Mouse (Mus musculus): ENCODE data around the gene Xbp1.
A peak's percentile ranks its signal among the peaks of the same experiment; 100 is the strongest.
"Not testable (repeated sequence)": the region's sequence is repeated elsewhere in the genome, so short reads cannot be mapped to it uniquely, and the experiment has no call there.

Xbp1 gene

DNA sequence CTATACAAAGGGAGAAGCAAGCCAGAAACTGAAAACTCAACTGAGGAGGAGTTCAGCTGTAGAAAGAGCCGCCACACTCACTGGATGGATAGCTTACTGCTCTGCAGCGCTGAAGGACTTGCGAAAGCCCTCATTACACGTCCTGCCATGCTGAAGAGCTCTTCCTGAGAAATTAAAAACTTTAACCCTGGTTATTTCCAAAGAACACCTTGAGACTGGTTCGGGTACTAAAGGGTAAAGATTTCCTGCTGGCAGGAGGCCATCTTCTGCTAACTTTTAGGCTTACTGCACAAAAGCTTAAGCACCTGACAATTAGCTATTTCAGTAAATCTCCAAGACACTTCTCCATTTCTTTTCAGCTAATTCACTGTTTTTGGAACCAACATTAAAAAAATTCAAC is 9.7 kb downstream of the Xbp1 start:
- DNase-seq = no peak

DNA sequence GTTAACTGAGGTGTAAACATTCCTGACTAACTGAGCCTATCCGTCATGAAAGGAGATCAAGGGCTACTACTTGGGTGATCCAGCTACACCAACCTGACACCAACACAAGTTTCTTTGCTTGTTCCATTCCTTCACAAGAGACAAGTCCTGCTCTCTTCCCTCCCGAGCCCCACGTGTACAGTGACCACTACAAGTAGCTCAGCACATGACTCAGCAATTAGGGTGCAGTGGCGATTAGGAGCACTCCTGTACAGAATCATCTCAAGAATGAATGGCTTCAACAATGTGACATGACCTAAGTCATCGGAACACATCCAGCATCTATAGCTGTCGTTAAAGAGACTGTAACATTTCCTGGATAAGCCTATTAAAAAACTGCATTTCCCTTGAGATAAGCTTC is 10.3 kb downstream of the Xbp1 start:
- DNase-seq = no peak

DNA sequence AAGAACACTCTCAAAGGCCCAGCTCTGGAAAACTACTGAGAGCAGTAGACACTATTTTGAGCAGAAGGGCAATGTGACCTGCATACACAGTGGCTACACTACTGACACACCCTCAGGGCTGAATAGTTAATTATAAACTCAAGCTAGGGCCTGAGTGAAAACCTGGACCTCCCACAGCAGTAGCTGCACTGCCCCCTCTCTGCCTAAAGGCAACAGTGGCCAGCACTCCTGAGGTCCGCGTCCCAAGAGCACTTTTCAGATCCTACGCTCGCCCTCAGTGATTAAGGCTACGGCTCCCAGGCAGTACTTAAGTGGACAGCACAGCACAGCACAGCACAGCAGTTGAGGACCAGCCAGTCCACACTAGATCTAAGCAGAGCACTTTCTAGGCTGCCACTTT is 12.6 kb downstream of the Xbp1 start:
- DNase-seq = no peak

DNA sequence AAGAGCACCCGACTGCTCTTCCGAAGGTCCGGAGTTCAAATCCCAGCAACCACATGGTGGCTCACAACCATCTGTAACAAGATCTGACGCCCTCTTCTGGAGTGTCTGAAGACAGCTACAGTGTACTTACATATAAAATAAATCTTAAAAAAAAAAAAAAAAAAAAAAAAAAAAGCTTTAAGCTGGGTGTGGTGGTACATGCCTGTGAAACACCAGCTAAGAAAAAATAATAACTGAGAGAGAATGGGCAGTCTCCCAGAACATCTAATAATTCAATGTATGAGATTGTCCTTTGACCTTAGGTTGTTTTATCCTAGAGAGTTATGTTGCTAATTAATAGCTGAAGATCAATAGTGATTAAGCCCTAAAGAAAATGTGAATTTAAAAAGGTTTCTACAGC is 17.0 kb downstream of the Xbp1 start:
- DNase-seq = not testable (repeated sequence)

DNA sequence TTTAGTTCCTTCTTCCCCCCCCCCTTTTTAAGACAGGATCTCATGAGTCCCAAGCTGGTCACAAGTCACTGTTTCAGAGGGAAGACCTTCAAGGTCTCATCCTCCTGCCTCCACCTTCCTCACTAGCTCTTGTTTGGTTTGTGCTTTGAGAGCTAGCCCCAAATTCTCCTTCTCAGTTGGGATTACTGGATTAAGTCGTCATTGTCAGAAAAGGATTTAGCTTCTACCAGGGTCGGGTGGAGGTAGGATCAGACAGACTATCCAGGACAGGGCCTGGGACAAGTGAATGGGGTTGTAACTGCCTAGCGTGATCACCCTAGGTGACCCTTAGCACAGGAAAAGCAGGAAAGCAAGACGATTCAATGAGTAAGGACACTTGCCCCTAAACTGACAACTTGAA is 19.9 kb downstream of the Xbp1 start:
- no peak for DNase-seq

DNA sequence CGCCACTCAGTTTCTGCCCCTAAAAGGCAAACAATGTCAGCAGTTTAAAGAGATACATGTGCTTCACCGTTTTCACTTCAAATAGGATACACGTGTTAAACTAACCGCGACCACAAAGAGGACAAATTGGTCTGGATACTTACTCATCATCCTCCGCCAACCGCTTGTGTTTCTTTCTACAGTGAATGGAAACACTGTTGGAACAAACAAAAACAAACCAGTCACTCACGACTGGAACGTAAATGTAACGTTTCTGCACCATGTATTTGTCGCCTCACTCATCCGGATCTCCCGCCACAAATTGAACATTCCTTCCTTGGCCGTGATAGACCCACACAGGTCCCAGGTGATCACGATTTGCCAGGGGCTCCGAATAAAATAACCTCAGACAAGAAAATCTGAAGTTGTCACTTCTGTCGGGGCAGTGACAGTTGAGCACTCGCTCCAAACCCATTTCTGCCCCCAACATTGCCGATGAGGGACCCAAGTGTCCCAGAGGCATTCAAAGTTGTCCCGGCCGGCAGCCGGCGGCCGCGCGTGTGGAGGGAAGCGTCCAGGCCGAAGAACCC is 20.9 kb downstream of the Xbp1 start:
- no peak for DNase-seq

DNA sequence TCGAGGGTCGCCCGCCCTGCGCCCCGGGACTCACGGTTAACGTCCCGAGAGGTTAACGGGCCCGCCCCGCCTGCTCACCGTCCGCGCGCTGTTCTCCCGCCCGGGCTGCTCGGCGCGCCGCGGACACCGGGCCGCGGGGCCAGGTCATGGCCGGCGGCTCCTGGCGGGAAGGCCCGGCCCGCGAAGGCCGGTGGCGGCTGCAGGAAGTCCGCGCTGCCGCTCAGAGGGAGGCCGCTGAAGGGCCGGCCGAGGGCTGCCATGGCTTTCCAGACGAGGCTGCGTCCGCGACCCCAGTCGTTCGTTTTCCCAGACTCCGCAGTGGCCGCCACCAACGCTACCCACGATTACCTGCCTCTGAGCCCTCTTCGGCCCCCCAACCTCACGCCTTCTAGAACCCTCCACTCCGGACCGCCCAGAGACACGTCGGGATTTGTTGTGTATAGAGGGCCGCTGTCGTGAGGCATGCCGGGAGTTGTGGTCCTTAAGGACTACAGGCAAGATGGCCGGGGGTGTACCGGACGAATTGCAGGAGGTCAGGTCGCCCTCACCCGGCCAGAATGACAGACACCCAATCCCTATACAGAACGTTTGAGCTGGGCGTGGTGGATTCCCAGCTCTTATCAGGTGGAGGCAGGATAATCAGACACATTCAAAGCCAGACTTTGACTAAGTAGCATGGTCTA is 21.5 kb downstream of the Xbp1 start, which contains the start of gene Ccdc117:
Ccdc117 (minus strand) TSS at position 389 of the 683 bp plus-strand sequence.
- peak; percentile 93 for DNase-seq

DNA sequence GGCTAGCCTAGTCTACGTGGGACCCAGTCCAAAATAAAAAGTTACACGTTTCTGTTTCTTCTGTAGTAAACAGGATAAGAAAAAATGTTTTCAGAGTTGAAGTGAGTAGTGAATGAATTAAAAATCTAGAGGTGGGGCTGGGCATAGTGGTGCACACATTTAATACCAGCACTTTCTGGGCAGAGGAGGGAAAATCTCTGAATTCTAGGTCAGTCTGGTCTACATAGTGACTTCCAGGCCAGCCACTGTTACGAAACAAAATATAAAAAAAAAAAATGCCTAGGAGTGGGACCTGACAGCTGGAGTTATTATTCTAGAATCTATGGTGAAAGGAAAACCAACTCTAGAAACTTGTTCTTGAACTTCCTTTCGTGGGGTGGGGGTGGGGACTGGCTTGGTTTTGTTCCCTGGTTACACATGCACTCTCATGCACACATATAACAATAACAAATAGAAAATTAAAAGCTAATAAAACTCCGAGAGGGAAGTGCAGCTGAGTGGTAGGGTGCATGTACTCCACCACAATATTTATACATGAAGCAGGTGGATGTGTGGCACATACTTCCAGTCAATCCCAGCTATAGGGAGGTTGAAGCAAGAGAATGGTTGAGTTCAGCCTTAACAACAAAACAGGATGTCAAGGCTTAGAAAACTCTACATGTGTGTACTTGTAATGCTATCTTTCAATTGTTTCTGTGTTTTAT is 22.2 kb downstream of the Xbp1 start:
- no peak for DNase-seq

DNA sequence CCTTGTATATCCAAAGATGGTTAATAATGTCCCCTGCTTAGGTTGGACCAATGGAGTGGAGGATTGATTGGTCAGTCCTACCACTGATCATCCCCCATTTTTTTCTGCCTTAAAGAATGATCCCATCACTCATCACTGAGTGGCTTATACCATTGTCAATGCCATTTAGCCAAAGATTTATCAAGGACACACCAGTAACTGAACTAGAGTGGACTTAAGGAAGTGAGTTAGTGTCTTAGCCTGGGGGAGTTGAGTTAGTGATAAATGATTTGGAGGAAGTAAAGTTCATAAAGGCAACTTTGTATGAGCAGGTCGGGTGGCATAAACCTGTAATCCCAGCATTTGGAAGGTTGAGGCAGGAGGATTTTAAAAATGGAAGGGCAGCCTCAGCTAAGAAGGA is 22.8 kb downstream of the Xbp1 start:
- no peak for DNase-seq

DNA sequence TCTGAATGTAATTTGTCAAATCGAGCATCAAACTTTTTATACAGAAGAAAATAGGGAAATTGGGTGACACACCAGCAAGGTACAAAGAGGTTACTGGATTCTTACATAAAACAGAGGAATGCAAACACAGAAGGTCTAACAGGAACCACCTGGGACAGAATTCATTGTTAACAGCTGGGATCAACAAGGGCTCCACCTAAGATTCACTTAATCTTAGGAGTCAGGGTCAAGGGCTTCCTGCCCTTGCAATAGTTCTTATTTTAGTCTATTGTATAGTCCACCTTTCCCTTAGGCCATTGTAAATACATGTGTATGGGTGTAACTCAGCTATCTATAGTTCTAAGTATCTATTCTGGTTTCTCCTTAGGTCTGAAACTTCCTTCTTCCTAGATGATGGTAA is 24.2 kb downstream of the Xbp1 start:
- DNase-seq = not testable (repeated sequence)

DNA sequence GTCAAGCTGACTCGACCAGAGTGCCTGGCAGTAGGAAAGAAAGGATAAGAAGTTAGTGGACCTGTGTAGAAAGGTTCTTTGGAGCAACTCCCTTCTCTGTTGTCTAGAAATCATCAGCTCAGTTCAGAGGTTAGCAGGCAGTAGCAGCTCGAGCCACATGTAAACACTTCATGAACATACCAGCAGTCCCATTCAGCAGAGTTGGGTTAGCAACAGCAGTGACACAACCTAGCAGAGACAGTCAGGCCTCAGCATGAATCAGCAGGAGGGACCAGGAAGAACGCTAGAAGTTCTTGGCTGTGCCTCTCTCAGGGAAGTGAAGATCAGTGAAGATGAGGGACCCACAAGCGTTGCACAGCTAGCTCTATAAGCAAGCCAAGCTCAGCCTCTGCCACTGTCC is 25.0 kb downstream of the Xbp1 start:
- DNase-seq = no peak

DNA sequence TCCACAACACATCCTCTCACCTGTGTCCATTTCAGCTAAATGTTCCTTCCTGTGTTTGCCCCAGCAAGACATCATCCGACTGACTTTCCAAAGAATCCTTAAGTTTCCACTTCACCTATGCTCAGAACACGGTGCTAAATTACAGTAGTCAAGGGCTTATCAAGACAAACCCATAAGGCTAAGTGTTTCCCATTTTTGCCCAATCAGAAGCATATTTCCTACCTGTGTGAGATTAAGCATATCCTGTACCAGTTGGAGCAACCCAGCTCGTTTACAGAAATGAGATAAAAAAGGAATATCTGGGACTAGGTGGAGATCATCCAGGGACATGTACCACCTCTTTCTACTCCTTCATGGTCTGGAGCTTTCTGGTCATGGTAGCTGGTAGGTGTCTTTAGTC is 26.2 kb downstream of the Xbp1 start:
- no peak for DNase-seq

DNA sequence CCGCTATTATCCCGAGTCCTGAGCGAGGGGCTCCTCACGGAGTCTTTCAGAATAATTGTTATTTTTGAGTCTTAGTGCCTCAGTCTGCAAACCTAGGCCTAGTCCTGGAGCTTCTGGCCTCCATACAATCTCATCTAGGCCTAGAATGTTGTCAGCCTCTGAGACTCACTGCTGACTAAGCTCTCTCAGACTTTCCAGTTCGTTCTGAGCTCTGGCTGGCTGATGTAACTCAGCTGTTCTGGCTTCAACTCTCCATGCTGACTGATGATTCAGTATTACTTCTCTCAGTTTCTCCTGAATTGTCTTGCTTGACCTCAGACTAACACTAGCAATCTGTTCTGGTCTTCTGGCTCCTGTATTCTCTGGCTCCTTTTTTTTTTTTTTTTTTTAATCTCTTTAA is 31.0 kb downstream of the Xbp1 start:
- no peak for DNase-seq

DNA sequence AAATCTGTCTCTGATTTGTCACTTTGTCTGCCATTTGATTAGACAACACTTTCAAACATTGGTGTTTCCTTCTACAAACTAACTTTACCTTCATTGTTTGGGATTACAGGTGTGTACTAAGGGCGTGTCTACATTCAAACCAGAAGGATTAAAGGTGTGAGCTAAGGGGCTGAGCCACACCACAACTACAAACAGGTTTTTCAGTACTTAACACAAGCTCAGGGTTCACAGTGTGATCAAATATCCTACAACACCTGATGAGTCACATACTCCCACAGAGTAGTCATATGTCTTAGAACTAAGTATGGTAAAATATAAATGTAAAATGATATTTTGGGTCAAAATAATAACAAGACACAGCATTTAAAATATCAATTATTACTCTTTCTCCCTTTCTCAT is 31.5 kb downstream of the Xbp1 start:
- DNase-seq = no peak

DNA sequence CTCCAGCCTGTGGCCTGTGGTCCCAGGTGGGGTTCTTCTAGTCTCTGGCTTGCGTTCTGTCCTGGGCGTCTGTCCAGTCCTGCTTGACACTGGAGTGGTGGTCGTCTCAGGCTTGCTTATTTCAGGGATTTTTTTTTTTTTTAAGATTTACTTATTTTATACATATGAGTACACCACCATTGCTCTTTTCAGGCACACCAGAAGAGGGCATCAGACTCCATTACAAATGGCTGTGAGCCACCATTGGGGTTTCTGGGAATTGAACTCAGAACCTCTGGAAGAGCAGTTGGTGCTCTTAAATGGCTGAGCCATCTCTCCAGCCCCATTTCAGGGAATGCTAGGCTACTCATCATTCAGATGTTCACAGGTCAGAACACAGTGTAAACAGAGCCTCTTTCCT is 39.8 kb downstream of the Xbp1 start:
- no peak for DNase-seq

DNA sequence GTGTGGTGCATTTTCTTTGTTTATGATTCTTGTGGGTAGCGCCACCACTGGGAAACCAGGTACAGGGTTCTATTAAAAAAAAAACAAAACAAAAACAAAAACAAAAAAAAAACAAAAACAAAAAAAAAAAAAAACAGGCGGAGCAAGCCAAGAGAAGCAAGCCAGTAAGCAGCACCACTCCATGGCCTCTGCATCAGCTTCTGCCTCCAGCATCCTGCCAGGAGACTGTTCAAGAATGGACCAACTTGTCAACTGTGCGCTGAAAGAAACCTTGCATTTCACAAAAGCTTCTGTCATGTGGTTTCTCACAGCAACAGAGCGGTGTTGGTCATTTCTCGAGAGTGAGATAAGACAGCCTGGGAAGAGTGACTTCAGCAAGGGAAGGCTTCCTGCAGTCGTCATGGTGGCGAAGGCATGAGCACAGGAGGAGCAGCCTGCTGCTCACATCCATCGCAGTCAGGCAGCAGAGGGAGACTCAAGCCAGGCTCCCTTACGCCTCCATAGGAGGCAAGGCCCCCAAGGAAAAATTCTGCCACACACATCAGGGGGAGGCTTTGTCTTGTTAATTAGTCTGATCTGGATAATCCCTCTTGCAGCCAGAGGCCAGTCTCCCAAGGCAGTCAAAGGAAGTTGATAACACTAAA is 42.3 kb downstream of the Xbp1 start:
- DNase-seq = no peak

DNA sequence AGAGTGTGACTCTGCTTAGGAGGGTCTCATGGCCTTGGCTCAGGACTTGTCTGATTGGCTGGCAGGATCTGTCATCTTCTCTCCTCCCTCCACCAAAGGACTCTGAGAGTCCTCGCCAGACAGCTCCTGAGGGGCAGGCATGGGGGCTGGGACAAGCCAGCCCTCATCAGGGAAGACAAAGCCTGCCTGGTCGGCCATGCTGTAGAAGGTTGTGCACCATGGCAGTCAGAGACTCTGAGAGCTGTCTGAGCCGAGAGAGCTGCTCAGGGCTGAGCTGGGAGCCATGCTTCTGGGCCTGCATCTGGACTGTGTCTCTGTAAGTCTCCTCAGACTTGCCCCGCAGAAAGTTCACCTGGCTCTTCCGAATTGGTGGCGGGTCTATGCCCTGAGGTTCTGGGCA is 43.4 kb downstream of the Xbp1 start:
- DNase-seq = no peak

DNA sequence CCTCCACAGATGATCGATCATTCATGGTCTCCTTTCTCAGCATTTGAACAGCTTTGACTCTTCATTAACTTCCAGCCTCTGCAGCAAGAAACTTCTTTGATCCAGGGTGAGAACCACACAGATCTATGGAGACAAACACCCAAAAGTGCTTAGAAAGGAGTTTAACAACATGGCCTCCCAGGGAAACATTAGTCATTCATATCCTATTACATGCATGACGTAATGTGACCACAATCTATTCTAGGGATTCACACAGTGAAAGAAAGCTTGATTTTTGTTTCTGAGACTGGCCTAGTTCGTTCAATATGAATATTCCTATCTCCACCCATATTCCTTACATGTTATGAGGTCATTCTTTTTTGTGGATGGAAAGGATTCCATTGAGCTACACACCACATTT is 45.1 kb downstream of the Xbp1 start:
- no peak for DNase-seq

DNA sequence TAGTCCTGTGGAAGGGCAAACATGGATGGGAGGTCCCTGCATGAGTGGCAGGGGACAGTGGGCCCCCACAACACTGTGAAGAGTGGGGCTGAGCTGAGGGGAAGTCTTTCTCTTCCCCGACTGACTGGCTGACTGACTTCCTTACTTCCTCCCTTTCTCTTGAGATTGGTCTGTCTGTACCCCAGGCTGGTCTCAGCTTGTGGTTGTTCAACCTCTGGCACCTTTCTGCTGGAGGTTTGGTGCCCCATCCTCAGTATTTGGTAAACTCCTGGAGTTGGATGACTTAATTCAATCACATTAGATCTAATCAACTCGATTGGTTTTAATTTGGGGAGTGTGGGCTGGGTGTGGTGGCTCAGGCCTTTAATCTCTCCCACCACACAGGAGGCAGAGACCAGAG is 46.0 kb downstream of the Xbp1 start:
- no peak for DNase-seq

DNA sequence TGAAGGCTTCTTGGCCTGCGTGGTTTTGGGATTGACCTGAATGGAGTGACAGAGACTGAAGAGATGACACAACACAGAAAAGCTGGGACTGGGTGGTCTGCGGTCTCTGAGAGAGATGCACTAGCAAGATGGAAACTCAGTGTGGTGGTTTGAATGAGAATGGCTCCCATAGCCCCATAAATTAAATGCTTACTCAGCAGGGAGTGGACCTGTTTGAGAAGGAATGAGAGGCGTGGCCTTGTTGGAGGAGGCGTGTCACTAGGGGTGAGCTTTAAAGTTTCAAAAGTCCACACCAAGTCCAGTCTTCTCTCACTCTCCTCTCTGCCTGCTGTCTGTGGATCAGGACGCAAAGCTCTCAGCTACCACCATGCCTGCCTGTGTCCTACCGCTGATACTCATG is 47.2 kb downstream of the Xbp1 start:
- DNase-seq = no peak

DNA sequence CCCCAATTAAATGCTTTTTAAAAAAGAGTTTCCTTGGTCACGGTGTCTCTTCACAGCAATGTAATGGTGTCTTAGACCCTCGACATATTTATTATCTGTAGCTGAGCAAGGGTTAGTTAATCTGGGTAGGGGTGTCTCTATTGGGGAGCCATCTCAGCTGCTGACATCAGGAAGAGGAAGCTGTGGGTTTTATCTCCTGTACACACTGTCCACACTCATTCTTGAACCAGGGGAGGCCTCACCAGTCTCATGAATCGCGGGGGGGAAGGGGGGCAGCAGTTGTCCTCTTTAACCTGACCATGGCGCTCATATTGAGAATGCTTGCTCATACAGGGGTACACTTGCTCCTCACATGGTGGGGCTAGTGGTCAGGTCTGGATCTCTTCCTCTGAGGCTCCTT is 47.6 kb downstream of the Xbp1 start:
- DNase-seq = no peak

DNA sequence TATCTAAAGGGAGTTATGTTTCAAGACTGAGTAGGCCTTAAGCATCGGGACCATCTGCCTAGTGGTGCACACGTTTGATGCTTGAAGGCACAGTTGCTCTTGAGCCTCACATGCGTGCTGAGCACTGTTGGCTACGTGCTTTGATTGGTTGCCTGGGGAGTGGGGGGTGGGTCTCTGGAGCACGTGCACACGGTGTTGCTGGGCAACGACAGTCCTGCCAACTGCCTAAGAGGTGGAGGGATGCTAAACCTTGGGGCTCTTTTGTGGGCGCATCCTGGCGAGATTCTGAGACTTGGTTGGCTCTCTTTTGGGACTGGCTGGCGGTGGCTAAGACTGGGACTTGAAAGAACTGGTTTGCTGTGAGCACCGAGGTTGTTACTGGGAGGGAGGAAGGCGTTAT is 49.0 kb downstream of the Xbp1 start, which contains the start of gene Ankrd36:
Ankrd36 (plus strand) TSS at position 211 of the 400 bp plus-strand sequence.
- no peak for DNase-seq

DNA sequence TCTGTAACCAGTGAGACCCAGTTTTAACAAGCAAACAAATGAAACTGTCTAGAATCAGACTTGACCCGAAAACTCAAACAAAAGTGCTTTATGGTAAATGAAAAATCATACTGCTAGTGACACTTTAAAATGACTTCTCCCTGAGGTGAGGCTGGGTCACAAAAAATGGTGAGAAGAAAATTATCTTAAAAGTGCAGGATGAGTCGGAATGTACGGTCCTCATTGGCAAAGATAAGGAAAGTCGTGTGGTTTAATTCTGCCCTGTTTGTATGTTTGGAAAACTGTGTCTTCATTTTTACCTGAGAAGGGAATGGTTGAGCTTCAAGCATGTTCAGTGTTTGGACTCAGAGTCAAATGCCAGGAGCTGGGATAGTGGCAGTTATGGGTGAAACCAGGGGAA is 51.4 kb downstream of the Xbp1 start:
- no peak for DNase-seq

DNA sequence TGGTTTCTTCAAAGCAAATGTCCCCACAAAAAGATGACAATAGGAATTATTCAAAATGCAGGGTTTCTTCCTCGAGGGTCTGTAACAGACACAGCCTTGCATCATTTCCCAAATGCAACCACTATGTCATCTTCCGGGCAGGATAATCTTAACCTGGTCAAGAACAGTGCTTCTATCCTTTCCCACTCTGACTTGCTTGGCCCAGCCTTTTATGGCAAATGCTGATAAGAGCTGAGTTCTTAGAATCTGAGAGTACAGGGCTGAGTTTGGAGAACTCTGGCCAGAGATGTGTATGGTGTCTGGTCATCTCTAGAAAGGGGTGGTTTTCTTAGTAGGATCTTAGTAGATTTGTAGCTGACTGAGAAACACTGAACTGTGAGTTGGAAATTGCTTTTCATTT is 53.4 kb downstream of the Xbp1 start:
- no peak for DNase-seq
